Mouse (Mus musculus) adrenal gland, postnatal 14 days (tissue): ENCODE data around the gene Cs. TPM values are rescaled to one million over a fixed set of nuclear protein-coding genes. Genes with fewer than 3 reads are reported as not detected.
"Not testable (repeated sequence)": the region's sequence is repeated elsewhere in the genome, so short reads cannot be mapped to it uniquely, and the experiment has no call there.

Experiments used
- DNase-seq: peaks from one replicate; pipeline ENCODE4 v3.0.0; 2021; ENCODE audit warnings: mixed read lengths
- total RNA-seq: library from RNA; stranded (reverse); gene quantifications from 2 replicates; pipeline ENCODE4 v1.2.3, GENCODE M21; 2021

Gene Cs
- total RNA-seq, 1 experiment from 2014 or later = 918 TPM

DNA sequence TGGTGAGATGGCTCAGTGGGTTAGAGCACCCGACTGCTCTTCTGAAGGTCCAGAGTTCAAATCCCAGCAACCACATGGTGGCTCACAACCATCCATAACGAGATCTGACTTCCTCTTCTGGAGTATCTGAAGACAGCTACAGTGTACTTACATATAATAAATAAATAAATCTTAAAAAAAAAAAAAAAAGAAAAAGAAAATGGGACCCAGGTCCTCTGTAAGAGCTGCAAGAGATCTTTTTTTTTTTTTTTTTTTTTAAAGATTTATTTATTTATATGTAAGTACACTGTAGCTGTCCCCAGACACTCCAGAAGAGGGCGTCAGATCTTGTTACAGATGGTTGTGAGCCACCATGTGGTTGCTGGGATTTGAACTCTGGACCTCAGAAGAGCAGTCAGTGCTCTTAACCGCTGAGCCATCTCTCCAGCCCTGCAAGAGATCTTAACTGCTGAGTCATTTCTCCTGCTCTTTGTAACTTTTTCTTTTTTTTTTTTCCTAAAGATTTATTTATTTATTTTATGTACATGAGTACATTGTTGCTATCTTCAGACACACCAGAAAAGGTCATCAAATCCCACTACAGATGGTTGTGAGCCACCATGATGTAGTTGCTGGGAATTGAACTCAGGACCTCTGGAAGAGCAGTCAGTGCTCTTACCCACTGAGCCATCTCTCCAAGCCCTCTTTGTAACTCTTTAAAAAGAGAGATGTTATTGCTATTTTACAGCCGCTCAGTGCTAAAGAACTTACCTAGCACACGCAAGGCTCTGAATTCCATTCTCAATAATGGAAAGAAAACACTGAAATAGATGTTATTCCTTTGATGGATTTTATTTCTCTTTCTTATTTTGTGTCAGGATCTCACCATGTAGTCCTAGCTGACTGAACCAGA, 4.9 kb upstream of the Cs start:
- not testable (repeated sequence) for DNase-seq

DNA sequence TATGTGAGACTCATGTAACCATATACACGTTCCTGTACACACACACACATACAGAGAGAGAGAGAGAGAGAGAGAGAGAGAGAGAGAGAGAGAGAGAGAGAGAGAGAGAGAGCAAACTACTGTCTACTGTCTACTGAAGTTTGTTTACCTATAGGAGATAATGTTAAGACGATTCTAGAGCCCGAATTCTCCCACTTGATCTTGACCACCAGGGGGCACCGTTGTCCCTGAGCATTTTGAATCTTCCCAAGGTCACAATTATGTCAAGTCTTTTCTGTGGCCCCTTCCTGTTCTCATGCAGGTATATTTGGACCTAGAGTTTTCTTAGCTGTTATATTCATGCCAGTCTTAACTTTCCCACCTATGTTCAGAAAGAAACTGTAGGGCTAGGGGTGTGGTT, 2.0 kb upstream of the Cs start:
- peak; percentile 87 for DNase-seq

- DNase-seq = no peak
These were observed 1.3 kb upstream of the Cs start for GRCm38 (mm10) chr10:128336195-128336594.

- DNase-seq = no peak
These were observed 937 bp upstream of the Cs start for GRCm38 (mm10) chr10:128336597-128336996.

GRCm38 (mm10) chr10:128338415-128338814, 881 bp downstream of the Cs start:
- DNase-seq = no peak

- DNase-seq = no peak
These were observed 1.4 kb downstream of the Cs start for GRCm38 (mm10) chr10:128338948-128339347.

- DNase-seq = no peak
These were observed 2.7 kb downstream of the Cs start for GRCm38 (mm10) chr10:128340257-128340656.

GRCm38 (mm10) chr10:128343436-128343835, 5.9 kb downstream of the Cs start:
- DNase-seq = no peak

GRCm38 (mm10) chr10:128344568-128345275, 7.2 kb downstream of the Cs start:
- DNase-seq = peak; percentile 89

DNA sequence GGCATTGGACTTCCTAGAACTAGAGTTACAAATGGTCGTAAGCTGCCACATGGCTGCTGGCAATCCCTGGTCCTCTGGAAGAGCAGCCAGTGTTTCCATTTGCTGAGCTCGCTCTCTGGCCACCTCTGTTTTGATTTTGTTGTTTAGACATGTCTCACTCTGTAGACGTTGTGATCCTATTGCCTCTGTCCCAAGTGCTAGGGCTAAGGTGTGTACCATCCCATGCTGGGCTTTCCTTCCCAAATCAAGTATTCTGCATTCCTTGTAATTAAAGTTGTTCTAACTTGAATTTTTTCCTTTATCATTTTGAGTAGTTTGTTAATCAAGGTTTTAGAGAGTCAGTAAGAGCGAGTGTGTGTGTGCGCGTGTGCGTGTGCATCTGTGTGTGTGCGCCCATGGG, 10.0 kb downstream of the Cs start:
- DNase-seq = no peak

- DNase-seq = peak; percentile 79
These were observed 21.3 kb downstream of the Cs start for GRCm38 (mm10) chr10:128358796-128359195.

DNA sequence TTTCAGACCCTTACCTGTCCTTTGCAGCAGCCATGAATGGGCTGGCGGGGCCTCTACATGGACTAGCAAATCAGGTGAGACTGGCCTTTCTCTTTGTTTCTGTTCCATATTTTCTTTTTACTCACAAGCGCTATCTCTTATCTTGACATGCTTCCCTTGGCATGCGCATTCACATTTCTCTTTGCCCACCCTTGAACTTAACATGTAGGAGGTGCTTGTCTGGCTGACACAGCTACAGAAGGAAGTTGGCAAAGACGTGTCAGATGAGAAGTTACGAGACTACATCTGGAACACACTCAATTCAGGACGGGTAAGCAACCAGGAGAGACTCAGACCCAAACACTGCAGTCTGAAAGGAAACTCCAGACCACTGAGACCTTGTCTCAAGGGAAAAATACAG, 21.7 kb downstream of the Cs start:
- peak; percentile 66 for DNase-seq

GRCm38 (mm10) chr10:128361836-128362235, 24.3 kb downstream of the Cs start:
- DNase-seq = peak; percentile 50

DNA sequence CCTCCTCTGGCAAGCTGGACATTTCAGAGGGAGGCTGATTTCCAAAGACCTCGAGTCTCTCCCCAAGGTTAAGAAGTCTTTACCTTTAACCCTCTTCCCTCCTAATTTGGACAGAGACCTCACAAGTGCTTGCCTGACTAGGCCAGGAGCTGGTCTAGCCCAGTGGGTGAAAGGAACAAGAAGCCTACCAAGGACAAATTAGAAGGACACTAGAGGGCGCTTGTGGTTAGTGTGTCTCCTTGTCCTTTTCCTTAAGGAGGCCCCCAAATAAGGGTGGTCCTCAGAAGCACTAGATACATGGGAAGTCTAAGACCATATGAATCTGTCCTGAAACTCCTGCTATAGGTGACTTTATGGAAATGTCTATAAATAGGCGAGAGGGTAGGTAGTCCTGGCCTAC, 25.0 kb downstream of the Cs start:
- DNase-seq = peak; percentile 58

DNA sequence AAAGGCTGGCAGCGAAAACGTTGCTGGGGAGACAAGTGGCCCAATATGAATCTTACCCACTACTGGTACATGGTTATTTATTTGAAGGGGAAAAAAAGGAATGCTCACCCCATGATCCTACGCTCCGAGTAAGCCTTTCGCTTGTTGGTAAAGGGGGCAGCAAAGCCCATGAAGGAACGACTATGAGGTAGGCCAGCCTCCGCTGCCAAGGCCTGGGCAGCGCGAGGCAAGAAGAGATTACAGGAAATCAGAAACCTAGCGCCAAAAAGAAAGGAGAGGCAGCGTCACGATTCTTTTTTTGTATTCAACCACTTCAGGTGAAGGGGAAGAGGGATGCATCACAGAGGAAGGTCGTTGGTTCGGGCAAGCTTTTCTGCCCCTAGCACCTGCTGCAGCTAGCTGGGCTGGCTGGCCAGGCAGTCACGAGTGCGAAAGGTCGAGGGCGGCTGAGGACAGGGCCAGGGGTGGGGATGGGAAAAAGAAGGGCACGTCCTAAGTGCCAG, 30.4 kb downstream of the Cs start:
- no peak for DNase-seq

- peak; percentile 95 for DNase-seq
These were observed 31.1 kb downstream of the Cs start, which contains the start of gene Coq10a for GRCm38 (mm10) chr10:128368402-128369217. Gene Coq10a (minus strand): TSS chr10:128368997.

DNA sequence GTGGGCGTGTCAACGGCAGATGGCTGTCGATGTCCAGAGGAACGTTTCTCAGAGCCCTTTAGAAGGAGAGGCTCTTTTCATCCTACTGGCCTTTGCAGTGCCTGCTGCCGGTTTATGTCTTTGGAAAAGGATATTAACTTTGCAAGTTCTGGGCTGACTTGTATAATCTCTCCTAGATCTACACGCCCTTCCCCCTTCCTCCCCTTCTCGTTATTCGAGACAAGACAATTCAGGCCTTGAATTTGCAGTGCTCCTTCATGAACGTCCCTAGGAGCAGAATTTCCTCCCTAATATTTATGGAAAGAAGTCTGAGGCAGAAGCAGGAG, 31.6 kb downstream of the Cs start:
- no peak for DNase-seq

GRCm38 (mm10) chr10:128369599-128369998, 32.1 kb downstream of the Cs start:
- DNase-seq = no peak

GRCm38 (mm10) chr10:128370021-128370420, 32.5 kb downstream of the Cs start:
- DNase-seq = no peak

DNA sequence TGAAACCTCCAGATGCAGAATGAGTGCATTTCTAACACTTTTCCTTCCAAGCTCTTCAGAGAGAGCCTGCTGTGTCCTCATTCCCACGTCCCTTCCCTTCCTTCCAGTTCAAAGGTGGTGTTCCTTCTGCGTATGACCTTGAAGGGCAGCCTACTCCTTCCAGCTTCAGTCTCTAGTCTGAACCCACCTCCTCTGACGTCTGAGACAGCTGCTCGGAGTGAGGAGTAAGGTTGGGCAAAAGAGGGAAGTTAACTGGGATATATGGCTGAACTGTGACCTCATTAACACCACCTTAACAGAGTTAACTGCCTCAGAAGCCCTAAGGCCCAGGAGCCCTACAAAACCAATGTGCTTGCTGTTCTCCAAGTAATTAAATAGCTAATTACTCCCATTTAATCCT, 33.1 kb downstream of the Cs start:
- DNase-seq = no peak

DNA sequence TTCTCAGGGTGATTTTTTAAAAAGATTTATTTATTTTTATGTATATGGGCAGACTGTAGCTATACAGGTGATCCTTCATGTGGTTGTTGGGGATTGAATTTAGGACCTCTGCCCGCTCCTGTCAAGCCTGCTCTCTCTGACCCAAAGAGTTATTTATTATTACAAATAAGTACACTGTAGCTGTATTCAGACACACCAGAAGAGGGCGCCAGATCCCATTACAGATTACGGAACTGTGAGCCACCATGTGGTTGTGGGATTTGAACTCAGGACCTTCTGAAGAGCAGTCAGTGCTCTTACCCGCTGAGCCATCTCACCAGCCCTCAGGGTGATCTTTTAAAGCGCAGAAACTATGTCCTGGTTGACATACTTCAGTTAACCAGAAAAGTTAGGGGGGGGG, 34.6 kb downstream of the Cs start:
- no peak for DNase-seq

GRCm38 (mm10) chr10:128372989-128373748, 35.6 kb downstream of the Cs start:
- DNase-seq = no peak
